Mouse (Mus musculus): ENCODE results near the gene Clint1.

- no peak for TF ChIP-seq CTCF (IDR thresholded peaks at IDR 0.05; ENCODE audit: borderline replicate concordance, extremely low read depth, insufficient read depth, insufficient read length)
- no peak for TF ChIP-seq POLR2A (IDR thresholded peaks at IDR 0.05; ENCODE audit: borderline replicate concordance, extremely low read depth, insufficient read depth, insufficient read length, poor library complexity, severe bottlenecking)
Observed at GRCm38 (mm10) chr11:45897392-45897791, 45.5 kb downstream of the Clint1 start.

All from brain, embryonic 14.5 days (tissue).